Mouse (Mus musculus) ES-E14 (cell line): Measurements from ENCODE around the gene Fam228a.

Source experiments
- HCFC1 ChIP-seq: IDR thresholded peaks from 2 replicates; pipeline ENCODE4 v1.6.1; 2012; ENCODE audit warnings: low read length, inconsistent platforms, borderline replicate concordance; ENCODE audit not compliant: insufficient read depth
- MAFK ChIP-seq: IDR thresholded peaks from 2 replicates; pipeline ENCODE4 v1.6.1; 2014; ENCODE audit warnings: mild to moderate bottlenecking, low read depth, low read length, inconsistent platforms; ENCODE audit not compliant: insufficient read depth
- ZC3H11A ChIP-seq: IDR thresholded peaks from 2 replicates; pipeline ENCODE4 v1.6.1; 2012; ENCODE audit warnings: low read depth, mild to moderate bottlenecking, inconsistent platforms, low read length, borderline replicate concordance

GRCm38 (mm10) chr12:4738031-4738576 lies at the start of gene Fam228a:
- TF ChIP-seq MAFK (no peak), ZC3H11A (no peak), HCFC1 (no peak)
